Mouse (Mus musculus): ENCODE measurements at regions not wholly inside any gene's neighbourhood (a gene's known extent, or its start where the extent isn't known, plus 50 kb on each side); places are given as distances from the start of the nearest gene placed in this dataset.
"Not testable (repeated sequence)": the region's sequence is repeated elsewhere in the genome, so short reads cannot be mapped to it uniquely, and the experiment has no call there.

GRCm38 (mm10) chr4:55648376-55648775 is 116.1 kb upstream of the Klf4 start:
- no peaks in the 10 kb centered on the region for H3K27me3 ChIP-seq (ENCODE audit: control insufficient read depth, insufficient read depth, low read length)
- no peak overlapping the region for H3K4me2 ChIP-seq (ENCODE audit: low read depth, low read length)
- H3K4me1 ChIP-seq (ENCODE audit: control insufficient read depth, insufficient read depth, low read length): peaks cover 19% of the 10 kb centered on the region
- H3K9me3 ChIP-seq (replicated peaks; ENCODE audit: control insufficient read depth, low read length): no peaks in the 10 kb centered on the region
- H3K9ac ChIP-seq (ENCODE audit: low read length): no peak overlapping the region
- no peaks in the 10 kb centered on the region for H3K36me3 ChIP-seq (ENCODE audit: control insufficient read depth, insufficient read depth, low read length)
- ATAC-seq (ENCODE audit: insufficient read depth, low FRiP score): no peak
- H3K4me3 ChIP-seq (replicated peaks; ENCODE audit: low read length): no peak overlapping the region
- whole genome bisulfite sequencing: 76% methylated on average over 7 of the region's 7 CpGs
- H3K27ac ChIP-seq (ENCODE audit: low read length): no peak overlapping the region

DNA sequence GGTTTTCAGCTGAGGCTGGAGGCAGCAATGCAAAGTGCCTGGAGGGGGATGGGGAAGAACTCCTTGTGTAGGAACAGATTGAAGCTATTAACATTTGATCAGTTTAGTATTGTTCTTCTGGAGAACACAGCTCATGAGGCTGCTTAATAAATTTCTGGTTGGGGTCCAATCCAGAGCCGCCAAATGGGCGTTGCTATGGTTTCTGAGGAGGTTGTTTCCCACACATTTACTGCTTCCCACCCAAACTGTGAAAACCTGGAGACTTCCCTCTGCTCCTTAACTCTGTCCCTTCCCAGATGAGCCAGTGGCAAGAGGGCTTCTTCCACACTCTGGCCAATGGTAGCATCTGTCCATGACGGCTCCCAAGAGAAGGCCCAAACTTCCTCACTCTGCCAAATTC is 113.2 kb upstream of the Klf4 start:
- Histone ChIP-seq H3K4me2 (ENCODE audit: low read depth, low read length) (no peak overlapping the region), H3K27me3 (ENCODE audit: control insufficient read depth, insufficient read depth, low read length) (no peaks in the 10 kb centered on the region), H3K27ac (ENCODE audit: low read length) (no peak overlapping the region), H3K36me3 (ENCODE audit: control insufficient read depth, insufficient read depth, low read length) (no peaks in the 10 kb centered on the region), H3K9me3 (replicated peaks; ENCODE audit: control insufficient read depth, low read length) (no peaks in the 10 kb centered on the region), H3K4me3 (replicated peaks; ENCODE audit: low read length) (no peak overlapping the region), H3K4me1 (ENCODE audit: control insufficient read depth, insufficient read depth, low read length) (peaks cover 6% of the 10 kb centered on the region; the same call in 1 of the 2 replicates), H3K9ac (ENCODE audit: low read length) (no peak overlapping the region)
- peak; percentile 12; the same call in 1 of the 2 replicates for ATAC-seq (ENCODE audit: insufficient read depth, low FRiP score)
- WGBS: 65% methylated on average over 3 of the region's 3 CpGs

DNA sequence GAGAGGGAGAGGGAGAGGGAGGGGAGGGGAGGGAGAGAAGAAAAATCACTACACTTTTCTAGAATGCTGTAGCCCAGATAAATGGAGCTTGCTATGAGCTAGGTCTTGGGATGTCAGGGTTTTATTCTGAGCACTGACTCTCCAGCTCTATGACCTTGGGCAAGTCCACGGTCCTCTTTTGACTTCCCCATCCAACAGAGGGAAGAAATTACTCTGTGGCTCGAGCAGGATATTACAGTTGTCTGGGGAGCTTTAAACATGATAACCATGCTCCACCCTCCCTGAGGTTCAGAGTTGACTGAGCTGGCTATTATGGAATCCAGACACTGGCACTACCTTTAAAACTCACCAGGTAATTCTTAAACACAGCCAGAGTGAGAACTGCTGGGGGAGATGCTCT is 112.6 kb upstream of the Klf4 start:
- Histone ChIP-seq H3K4me3 (replicated peaks; ENCODE audit: low read length) (no peak overlapping the region), H3K36me3 (ENCODE audit: control insufficient read depth, insufficient read depth, low read length) (no peaks in the 10 kb centered on the region), H3K9me3 (replicated peaks; ENCODE audit: control insufficient read depth, low read length) (no peaks in the 10 kb centered on the region), H3K4me1 (ENCODE audit: control insufficient read depth, insufficient read depth, low read length) (peaks cover under 1% of the 10 kb centered on the region; the same call in 1 of the 2 replicates), H3K9ac (ENCODE audit: low read length) (no peak overlapping the region), H3K27ac (ENCODE audit: low read length) (no peak overlapping the region), H3K27me3 (ENCODE audit: control insufficient read depth, insufficient read depth, low read length) (no peaks in the 10 kb centered on the region), H3K4me2 (ENCODE audit: low read depth, low read length) (no peak overlapping the region)
- WGBS: 59% methylated on average over 2 of the region's 2 CpGs
- ATAC-seq (ENCODE audit: insufficient read depth, low FRiP score): no peak

- ATAC-seq (ENCODE audit: insufficient read depth, low FRiP score): no peak
- Histone ChIP-seq H3K9me3 (replicated peaks; ENCODE audit: control insufficient read depth, low read length) (no peaks in the 10 kb centered on the region), H3K36me3 (ENCODE audit: control insufficient read depth, insufficient read depth, low read length) (no peaks in the 10 kb centered on the region), H3K4me3 (replicated peaks; ENCODE audit: low read length) (no peak overlapping the region), H3K4me1 (ENCODE audit: control insufficient read depth, insufficient read depth, low read length) (no peaks in the 10 kb centered on the region), H3K27ac (ENCODE audit: low read length) (no peak overlapping the region), H3K9ac (ENCODE audit: low read length) (no peak overlapping the region), H3K4me2 (ENCODE audit: low read depth, low read length) (no peak overlapping the region), H3K27me3 (ENCODE audit: control insufficient read depth, insufficient read depth, low read length) (no peaks in the 10 kb centered on the region)
- WGBS: 70% methylated on average over 7 of the region's 7 CpGs
These were observed 102.8 kb upstream of the Klf4 start for GRCm38 (mm10) chr4:55634946-55635511.

DNA sequence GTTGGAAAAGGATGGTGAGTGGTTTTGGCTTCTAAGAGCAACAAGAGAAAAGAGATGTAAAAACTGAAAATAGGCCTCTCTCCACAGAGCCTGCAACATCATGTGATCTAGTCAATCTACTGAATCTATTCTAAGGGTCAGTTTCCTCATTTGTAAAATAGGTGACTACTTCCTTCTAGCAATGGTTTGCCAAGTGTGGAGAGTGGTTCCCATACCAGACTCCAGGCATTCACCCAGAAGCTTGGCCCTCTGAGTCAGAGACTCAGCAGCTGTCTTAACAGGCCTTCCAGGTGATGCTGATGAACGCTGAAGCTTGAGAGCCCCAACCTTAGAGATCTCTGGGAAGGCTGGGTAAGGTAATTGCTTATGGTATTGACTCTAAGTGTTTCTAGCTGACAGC is 98.9 kb upstream of the Klf4 start:
- no peaks in the 10 kb centered on the region for H3K9me3 ChIP-seq (replicated peaks; ENCODE audit: control insufficient read depth, low read length)
- no peak overlapping the region for H3K4me3 ChIP-seq (replicated peaks; ENCODE audit: low read length)
- H3K9ac ChIP-seq (ENCODE audit: low read length): no peak overlapping the region
- H3K36me3 ChIP-seq (ENCODE audit: control insufficient read depth, insufficient read depth, low read length): no peaks in the 10 kb centered on the region
- no peak overlapping the region for H3K27ac ChIP-seq (ENCODE audit: low read length)
- H3K27me3 ChIP-seq (ENCODE audit: control insufficient read depth, insufficient read depth, low read length): no peaks in the 10 kb centered on the region
- 84% methylated on average over 1 of the region's 1 CpGs for WGBS
- H3K4me1 ChIP-seq (ENCODE audit: control insufficient read depth, insufficient read depth, low read length): no peaks in the 10 kb centered on the region
- ATAC-seq (ENCODE audit: insufficient read depth, low FRiP score): no peak
- H3K4me2 ChIP-seq (ENCODE audit: low read depth, low read length): no peak overlapping the region

DNA sequence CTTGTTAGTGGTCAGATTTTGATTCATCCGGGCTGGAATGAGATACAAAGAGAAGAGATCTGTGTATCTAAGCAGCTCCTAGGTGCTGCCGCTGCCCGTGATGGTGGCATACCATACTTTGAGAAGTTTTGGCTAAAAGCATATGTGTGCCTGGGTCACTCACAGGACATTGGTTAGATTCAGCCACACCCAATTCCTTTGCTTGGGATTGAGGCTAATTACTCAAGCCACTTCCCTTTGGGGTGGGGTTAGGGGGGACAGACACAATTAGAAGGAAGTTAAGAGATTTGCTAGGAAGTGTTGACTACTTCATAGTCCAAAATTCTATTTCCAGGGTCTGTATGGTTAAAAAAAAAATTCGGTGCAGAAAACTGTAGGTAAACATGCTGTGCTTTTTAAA is 97.9 kb upstream of the Klf4 start:
- not testable (repeated sequence) for ATAC-seq (ENCODE audit: insufficient read depth, low FRiP score); H3K36me3 ChIP-seq (ENCODE audit: control insufficient read depth, insufficient read depth, low read length); H3K9ac ChIP-seq (ENCODE audit: low read length); H3K4me1 ChIP-seq (ENCODE audit: control insufficient read depth, insufficient read depth, low read length); H3K9me3 ChIP-seq (replicated peaks; ENCODE audit: control insufficient read depth, low read length); H3K27ac ChIP-seq (ENCODE audit: low read length); H3K27me3 ChIP-seq (ENCODE audit: control insufficient read depth, insufficient read depth, low read length); H3K4me3 ChIP-seq (replicated peaks; ENCODE audit: low read length); H3K4me2 ChIP-seq (ENCODE audit: low read depth, low read length)
- WGBS: 87% methylated on average over 4 of the region's 4 CpGs

GRCm38 (mm10) chr4:55624779-55625178 is 92.5 kb upstream of the Klf4 start:
- H3K27me3 ChIP-seq (ENCODE audit: control insufficient read depth, insufficient read depth, low read length): no peaks in the 10 kb centered on the region
- H3K9ac ChIP-seq (ENCODE audit: low read length): no peak overlapping the region
- no peaks in the 10 kb centered on the region for H3K36me3 ChIP-seq (ENCODE audit: control insufficient read depth, insufficient read depth, low read length)
- no peak for ATAC-seq (ENCODE audit: insufficient read depth, low FRiP score)
- no peak overlapping the region for H3K27ac ChIP-seq (ENCODE audit: low read length)
- H3K4me2 ChIP-seq (ENCODE audit: low read depth, low read length): no peak overlapping the region
- H3K4me3 ChIP-seq (replicated peaks; ENCODE audit: low read length): no peak overlapping the region
- no peaks in the 10 kb centered on the region for H3K4me1 ChIP-seq (ENCODE audit: control insufficient read depth, insufficient read depth, low read length)
- WGBS: 71% methylated on average over 9 of the region's 9 CpGs
- H3K9me3 ChIP-seq (replicated peaks; ENCODE audit: control insufficient read depth, low read length): no peaks in the 10 kb centered on the region

- Histone ChIP-seq H3K36me3 (ENCODE audit: control insufficient read depth, insufficient read depth, low read length) (no peaks in the 10 kb centered on the region), H3K9ac (ENCODE audit: low read length) (no peak overlapping the region), H3K4me2 (ENCODE audit: low read depth, low read length) (no peak overlapping the region), H3K4me1 (ENCODE audit: control insufficient read depth, insufficient read depth, low read length) (no peaks in the 10 kb centered on the region), H3K27ac (ENCODE audit: low read length) (no peak overlapping the region), H3K4me3 (replicated peaks; ENCODE audit: low read length) (no peak overlapping the region), H3K9me3 (replicated peaks; ENCODE audit: control insufficient read depth, low read length) (no peaks in the 10 kb centered on the region), H3K27me3 (ENCODE audit: control insufficient read depth, insufficient read depth, low read length) (no peaks in the 10 kb centered on the region)
- 78% methylated on average over 4 of the region's 4 CpGs for WGBS
- no peak for ATAC-seq (ENCODE audit: insufficient read depth, low FRiP score)
These were observed 91.0 kb upstream of the Klf4 start for GRCm38 (mm10) chr4:55623151-55623760.

DNA sequence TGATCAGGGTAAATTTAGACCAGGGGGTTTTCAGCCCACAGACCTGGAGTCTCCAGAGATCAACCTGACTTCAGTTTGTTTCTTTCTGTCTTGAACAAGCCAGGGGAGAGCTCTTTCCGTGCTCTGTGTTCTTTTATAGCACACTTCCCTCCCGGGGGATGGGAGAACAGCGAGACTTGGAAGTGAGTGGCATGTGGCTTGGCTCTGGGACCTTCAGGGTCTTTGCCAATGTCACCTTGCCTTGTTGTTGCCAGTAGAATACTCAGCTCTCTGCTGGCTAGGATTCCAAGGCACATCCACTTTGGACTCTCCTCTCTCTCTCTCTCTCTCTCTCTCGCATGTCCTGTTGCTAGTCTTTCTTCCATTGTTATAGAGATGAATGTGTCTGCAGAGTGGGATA is 90.4 kb upstream of the Klf4 start:
- WGBS: 80% methylated on average over 4 of the region's 4 CpGs
- Histone ChIP-seq H3K36me3 (ENCODE audit: control insufficient read depth, insufficient read depth, low read length) (no peaks in the 10 kb centered on the region), H3K4me2 (ENCODE audit: low read depth, low read length) (no peak overlapping the region), H3K9ac (ENCODE audit: low read length) (no peak overlapping the region), H3K4me3 (replicated peaks; ENCODE audit: low read length) (no peak overlapping the region), H3K27ac (ENCODE audit: low read length) (no peak overlapping the region), H3K27me3 (ENCODE audit: control insufficient read depth, insufficient read depth, low read length) (no peaks in the 10 kb centered on the region), H3K4me1 (ENCODE audit: control insufficient read depth, insufficient read depth, low read length) (no peaks in the 10 kb centered on the region), H3K9me3 (replicated peaks; ENCODE audit: control insufficient read depth, low read length) (no peaks in the 10 kb centered on the region)
- ATAC-seq (ENCODE audit: insufficient read depth, low FRiP score): no peak

All from stomach, embryonic 16.5 days (tissue).